Mouse (Mus musculus): ENCODE measurements around the gene Ppat. TPM values are rescaled to one million over a fixed set of nuclear protein-coding genes. Genes with fewer than 3 reads are reported as not detected.

Ppat gene
- 4.8 and 6.5 TPM in 2 replicates for polyA plus RNA-seq (2012; ENCODE audit: low replicate concordance)

DNA sequence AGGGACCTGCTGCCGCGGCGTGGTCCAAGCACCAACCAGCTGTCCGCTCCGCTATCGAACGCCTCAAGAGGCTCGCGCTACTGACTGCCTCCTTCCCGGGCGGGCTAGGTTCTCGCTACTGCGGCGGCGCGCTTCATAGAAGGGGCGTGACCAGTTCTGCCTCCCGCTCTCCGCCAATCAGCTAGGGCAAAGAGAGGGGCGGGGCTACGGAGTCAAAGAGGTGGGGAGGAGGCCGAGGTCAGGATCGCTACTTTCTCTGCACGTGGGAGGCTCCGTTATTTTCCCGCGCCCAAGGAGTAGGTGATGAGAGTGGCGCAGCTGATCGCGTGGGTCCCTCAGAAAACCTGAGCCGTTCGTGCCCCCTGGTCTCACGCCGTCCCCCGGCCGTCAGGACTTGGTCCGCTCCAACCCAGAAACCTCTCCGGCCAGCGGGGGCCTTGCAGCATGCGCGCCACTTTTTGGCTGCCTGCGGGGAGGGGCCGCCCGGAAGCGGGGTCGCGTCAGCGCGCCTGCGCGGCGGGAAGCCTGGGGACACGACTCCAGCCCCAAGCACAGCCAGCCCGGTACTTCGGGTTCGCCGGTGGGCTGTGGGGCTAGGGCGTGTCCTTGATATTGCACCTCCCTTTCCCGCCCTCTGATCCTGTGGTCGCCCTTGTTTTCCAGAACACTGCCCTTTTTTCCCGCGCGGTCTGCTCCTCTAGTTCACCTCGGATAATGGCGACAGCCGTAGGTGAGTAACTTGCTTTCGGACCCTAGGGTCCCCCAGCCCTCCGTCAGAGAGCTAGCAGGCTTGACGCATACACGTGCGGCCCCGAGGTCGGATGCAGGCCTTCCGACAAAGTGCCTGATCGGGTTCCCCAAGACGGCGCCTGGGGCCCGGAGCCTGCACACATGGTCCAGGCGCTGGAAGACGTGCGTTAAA, at the start of gene Ppat, which contains the start of gene Paics:
Gene Ppat, minus strand, starts transcription at position 473 of the 922 bp plus-strand sequence.
Gene Paics, plus strand, starts transcription at position 202 of the 922 bp plus-strand sequence.

DNA sequence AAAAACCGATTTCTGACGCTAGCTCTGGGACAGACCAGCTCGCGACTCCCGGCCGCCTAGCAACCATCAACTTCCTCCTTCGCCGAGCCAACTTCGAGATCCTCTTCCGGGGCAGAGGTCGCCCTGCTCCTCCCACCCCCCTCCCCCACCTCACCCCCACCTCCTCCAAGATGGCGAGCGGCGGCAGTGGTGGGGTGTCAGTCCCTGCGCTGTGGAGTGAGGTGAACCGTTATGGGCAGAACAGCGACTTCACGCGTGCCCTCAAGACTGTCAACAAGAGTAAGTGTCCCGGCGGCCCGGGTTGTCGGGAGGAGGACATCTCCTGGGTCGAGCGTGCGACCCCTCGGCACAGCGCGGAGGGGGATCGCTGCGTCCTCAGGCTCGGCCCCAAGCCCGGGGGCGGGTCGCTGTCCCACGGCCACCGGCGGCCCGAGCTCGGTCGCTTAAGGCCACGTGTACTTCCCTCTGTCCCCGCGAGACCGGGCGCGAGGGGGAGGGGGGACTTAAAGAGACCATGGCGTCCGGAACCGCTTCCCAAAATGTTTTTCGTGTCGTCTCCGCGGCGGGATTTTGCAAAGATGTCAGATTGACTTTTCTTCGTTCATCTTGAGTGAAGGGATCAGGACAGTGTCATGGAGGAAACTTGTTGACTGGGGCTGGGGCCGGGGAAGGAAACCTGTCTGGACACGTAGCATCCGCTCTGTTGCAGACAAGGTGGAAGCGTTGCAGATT, 23.3 kb upstream of the Ppat start, which contains the start of gene Srp72:
Gene Srp72, plus strand, starts transcription at position 130 of the 732 bp plus-strand sequence.

DNA sequence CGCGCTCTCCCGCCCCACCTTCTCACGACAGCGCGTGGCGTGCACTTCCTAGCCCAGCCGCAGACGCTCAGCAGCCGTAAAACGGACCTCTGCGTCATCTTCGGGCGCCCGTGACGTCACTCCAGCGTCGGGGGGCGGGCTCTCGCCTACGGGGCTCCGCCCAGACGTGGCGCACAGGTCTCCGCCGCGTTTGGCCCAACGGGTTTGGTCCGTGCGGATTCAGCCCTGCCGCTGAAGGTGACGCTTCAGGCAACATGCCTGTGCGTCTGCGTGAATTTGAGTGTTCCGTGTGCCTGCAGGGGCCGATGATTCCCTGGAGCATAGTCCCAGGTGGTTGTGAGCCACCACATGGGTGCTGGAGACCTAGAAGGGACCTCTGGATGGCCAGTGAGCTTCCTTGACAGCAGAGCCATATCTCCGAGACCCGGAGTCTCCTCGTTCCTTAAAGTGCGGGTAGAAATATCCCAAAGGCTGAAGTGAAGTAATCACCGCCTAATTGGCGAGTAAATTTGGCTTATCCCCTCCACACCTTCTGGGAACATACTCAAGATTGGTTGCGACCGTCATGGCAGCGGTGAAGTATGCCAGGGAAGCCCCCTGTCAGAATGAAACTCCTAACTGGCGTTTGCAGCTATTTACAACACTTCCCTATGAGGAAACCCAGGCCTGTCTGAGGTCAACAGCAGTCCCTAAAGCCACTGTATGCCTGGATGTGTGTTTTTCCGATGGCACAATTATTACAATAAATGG, 45.8 kb downstream of the Ppat start, which contains the start of gene Aasdh:
Gene Aasdh, minus strand, starts transcription at position 110 of the 750 bp plus-strand sequence.

Other genes with a start within 250 kb of the Ppat start
- 2.7 and 4.0 TPM in 2 replicates for gene Aasdh, start 46.1 kb downstream of the Ppat start, polyA plus RNA-seq (2012; ENCODE audit: low replicate concordance)
- gene Paics, start 271 bp downstream of the Ppat start, polyA plus RNA-seq (2012; ENCODE audit: low replicate concordance), result 8.4 and 12.2 TPM in 2 replicates
- gene Srp72, start 23.1 kb upstream of the Ppat start, polyA plus RNA-seq (2012; ENCODE audit: low replicate concordance), result 27.4 and 54.1 TPM in 2 replicates
- not detected in 2 replicates for gene Arl9, start 52.5 kb upstream of the Ppat start, polyA plus RNA-seq (2012; ENCODE audit: low replicate concordance)
- gene Thegl, start 64.4 kb upstream of the Ppat start, polyA plus RNA-seq (2012; ENCODE audit: low replicate concordance), result 0.08 and 0.28 TPM in 2 replicates
- gene Hopx, start 163.5 kb upstream of the Ppat start, polyA plus RNA-seq (2012; ENCODE audit: low replicate concordance), result 12.5 and 26.2 TPM in 2 replicates

Data from hematopoietic multipotent progenitor cell, adult 10-12 weeks (in vitro differentiated cells).